Mouse (Mus musculus) forebrain, embryonic 10.5 days (tissue): ENCODE data around the gene Cacna1i. TPM values are rescaled to one million over a fixed set of nuclear protein-coding genes. Genes with fewer than 3 reads are reported as not detected.

Experiments used
- DNase-seq: peaks from one replicate; pipeline ENCODE4 v3.0.0-alpha.2; 2017; ENCODE audit warnings: low spot score; ENCODE audit errors: extremely low spot score
- H3K27ac ChIP-seq: fragments of 300-500 bp; sonication (generic); 2 replicates; pipeline ENCODE4 v1.5.1; 2016; ENCODE audit warnings: mild to moderate bottlenecking
- H3K27me3 ChIP-seq: fragments of 300-500 bp; sonication (generic); 2 replicates; pipeline ENCODE4 v1.6.1; 2016; ENCODE audit warnings: mild to moderate bottlenecking; ENCODE audit not compliant: poor library complexity, severe bottlenecking
- H3K36me3 ChIP-seq: fragments of 300-500 bp; sonication (generic); replicated peaks from 2 replicates; pipeline ENCODE4 v1.6.1; 2016; ENCODE audit warnings: mild to moderate bottlenecking, moderate library complexity
- H3K4me1 ChIP-seq: fragments of 300-500 bp; sonication (generic); 2 replicates; pipeline ENCODE4 v1.6.1; 2016
- H3K4me3 ChIP-seq: fragments of 300-500 bp; sonication (generic); 2 replicates; pipeline ENCODE4 v1.5.1; 2016; ENCODE audit warnings: mild to moderate bottlenecking, moderate library complexity
- H3K9me3 ChIP-seq: fragments of 300-500 bp; sonication (generic); 2 replicates; pipeline ENCODE4 v1.6.1; 2016; ENCODE audit warnings: mild to moderate bottlenecking, moderate library complexity
- WGBS: fragments of 180-500 bp; shearing (Covaris S2); methylation state at CpG from one replicate; pipeline ENCODE4 v1.1.7; 2016; 5-methylcytosine and 5-hydroxymethylcytosine counted together
- polyA plus RNA-seq: library from polyadenylated mRNA; unstranded; fragments of >200 nt; fragmentation: Nextera tagmentation; extraction: Ambion mirVana; gene quantifications from 2 replicates; pipeline ENCODE4 v1.2.1, GENCODE M21; 2016

The Cacna1i gene
- polyA plus RNA-seq, 1 experiment from 2014 or later = 0.04 TPM

- H3K27me3 ChIP-seq = peaks cover 16% of the 10 kb centered on the region
- peak overlapping the region; percentile 19; the same call in 1 of the 2 replicates for H3K4me3 ChIP-seq
- H3K9me3 ChIP-seq = no peaks in the 10 kb centered on the region
- peak overlapping the region; percentile 73 for H3K27ac ChIP-seq
- DNase-seq = peak; percentile 17
- no peaks in the 10 kb centered on the region for H3K36me3 ChIP-seq
- H3K4me1 ChIP-seq = peaks cover 48% of the 10 kb centered on the region
- WGBS = 65% methylated on average over 2 of the region's 2 CpGs
Observed at GRCm38 (mm10) chr15:80319315-80319714, 32.3 kb downstream of the Cacna1i start.

- no peak overlapping the region for H3K4me3 ChIP-seq
- no peaks in the 10 kb centered on the region for H3K36me3 ChIP-seq
- DNase-seq = no peak
- 93% methylated on average over 6 of the region's 6 CpGs for WGBS
- H3K4me1 ChIP-seq = peaks cover 43% of the 10 kb centered on the region
- H3K27ac ChIP-seq = no peak overlapping the region
- H3K9me3 ChIP-seq = no peaks in the 10 kb centered on the region
- H3K27me3 ChIP-seq = peaks cover 16% of the 10 kb centered on the region
Observed at GRCm38 (mm10) chr15:80319921-80320320, 32.9 kb downstream of the Cacna1i start.

GRCm38 (mm10) chr15:80325207-80325606, 38.2 kb downstream of the Cacna1i start:
- no peak for DNase-seq
- Histone ChIP-seq H3K9me3 (no peaks in the 10 kb centered on the region), H3K36me3 (no peaks in the 10 kb centered on the region), H3K4me3 (no peak overlapping the region), H3K27me3 (no peaks in the 10 kb centered on the region), H3K27ac (no peak overlapping the region), H3K4me1 (0 out of 2 replicates have a peak, but pooled peaks cover 13% of the 10 kb centered on the region)
- 73% methylated on average over 2 of the region's 2 CpGs for WGBS

GRCm38 (mm10) chr15:80325756-80326155, 38.7 kb downstream of the Cacna1i start:
- H3K4me1 ChIP-seq = 0 out of 2 replicates have a peak, but pooled peaks cover 11% of the 10 kb centered on the region
- WGBS = 84% methylated on average over 9 of the region's 9 CpGs
- H3K36me3 ChIP-seq = no peaks in the 10 kb centered on the region
- H3K27me3 ChIP-seq = no peaks in the 10 kb centered on the region
- H3K9me3 ChIP-seq = no peaks in the 10 kb centered on the region
- no peak for DNase-seq
- H3K27ac ChIP-seq = no peak overlapping the region
- H3K4me3 ChIP-seq = no peak overlapping the region

- Histone ChIP-seq H3K36me3 (no peaks in the 10 kb centered on the region), H3K4me3 (no peak overlapping the region), H3K9me3 (no peaks in the 10 kb centered on the region), H3K4me1 (0 out of 2 replicates have a peak, but pooled peaks cover 11% of the 10 kb centered on the region), H3K27ac (no peak overlapping the region), H3K27me3 (no peaks in the 10 kb centered on the region)
- no peak for DNase-seq
- WGBS = 88% methylated on average over 4 of the region's 4 CpGs
Observed at GRCm38 (mm10) chr15:80326947-80327346, 39.9 kb downstream of the Cacna1i start.

GRCm38 (mm10) chr15:80327743-80328540, 40.9 kb downstream of the Cacna1i start:
- no peaks in the 10 kb centered on the region for H3K27me3 ChIP-seq
- H3K36me3 ChIP-seq = no peaks in the 10 kb centered on the region
- WGBS = 94% methylated on average over 13 of the region's 13 CpGs
- H3K4me3 ChIP-seq = no peak overlapping the region
- DNase-seq = no peak
- H3K9me3 ChIP-seq = no peaks in the 10 kb centered on the region
- 0 out of 2 replicates have a peak, but pooled peaks cover 6% of the 10 kb centered on the region for H3K4me1 ChIP-seq
- H3K27ac ChIP-seq = no peak overlapping the region

GRCm38 (mm10) chr15:80330276-80330675, 43.2 kb downstream of the Cacna1i start:
- H3K4me1 ChIP-seq = 0 out of 2 replicates have a peak, but pooled peaks cover 3% of the 10 kb centered on the region
- H3K27ac ChIP-seq = no peak overlapping the region
- no peak for DNase-seq
- H3K36me3 ChIP-seq = no peaks in the 10 kb centered on the region
- no peak overlapping the region for H3K4me3 ChIP-seq
- H3K27me3 ChIP-seq = no peaks in the 10 kb centered on the region
- 65% methylated on average over 3 of the region's 3 CpGs for WGBS
- H3K9me3 ChIP-seq = no peaks in the 10 kb centered on the region

GRCm38 (mm10) chr15:80334766-80335165, 47.7 kb downstream of the Cacna1i start:
- Histone ChIP-seq H3K27ac (no peak overlapping the region), H3K9me3 (no peaks in the 10 kb centered on the region), H3K36me3 (no peaks in the 10 kb centered on the region), H3K4me3 (no peak overlapping the region), H3K4me1 (0 out of 2 replicates have a peak, but pooled peaks cover 3% of the 10 kb centered on the region), H3K27me3 (no peaks in the 10 kb centered on the region)
- no peak for DNase-seq
- WGBS = 84% methylated on average over 10 of the region's 10 CpGs

- Histone ChIP-seq H3K9me3 (no peaks in the 10 kb centered on the region), H3K4me1 (0 out of 2 replicates have a peak, but pooled peaks cover 2% of the 10 kb centered on the region), H3K27ac (no peak overlapping the region), H3K4me3 (no peak overlapping the region), H3K36me3 (no peaks in the 10 kb centered on the region), H3K27me3 (no peaks in the 10 kb centered on the region)
- WGBS = 77% methylated on average over 7 of the region's 7 CpGs
- no peak for DNase-seq
Observed at GRCm38 (mm10) chr15:80335196-80335595, 48.2 kb downstream of the Cacna1i start.

- H3K36me3 ChIP-seq = no peaks in the 10 kb centered on the region
- peak; percentile 37 for DNase-seq
- H3K4me1 ChIP-seq = peaks cover 9% of the 10 kb centered on the region
- no peak overlapping the region for H3K27ac ChIP-seq
- WGBS = 83% methylated on average over 2 of the region's 2 CpGs
- H3K9me3 ChIP-seq = no peaks in the 10 kb centered on the region
- no peak overlapping the region for H3K4me3 ChIP-seq
- no peaks in the 10 kb centered on the region; the same call in 1 of the 2 replicates for H3K27me3 ChIP-seq
Observed at GRCm38 (mm10) chr15:80340348-80340747, 53.3 kb downstream of the Cacna1i start.

- Histone ChIP-seq H3K4me3 (no peak overlapping the region), H3K36me3 (no peaks in the 10 kb centered on the region), H3K27ac (no peak overlapping the region), H3K27me3 (no peaks in the 10 kb centered on the region; the same call in 1 of the 2 replicates), H3K4me1 (peaks cover 9% of the 10 kb centered on the region), H3K9me3 (no peaks in the 10 kb centered on the region)
- no peak for DNase-seq
- 85% methylated on average over 4 of the region's 4 CpGs for WGBS
Observed at GRCm38 (mm10) chr15:80342394-80342793, 55.4 kb downstream of the Cacna1i start.

- Histone ChIP-seq H3K36me3 (no peaks in the 10 kb centered on the region), H3K27ac (peak overlapping the region; percentile 31; the same call in 1 of the 2 replicates), H3K4me3 (no peak overlapping the region), H3K27me3 (no peaks in the 10 kb centered on the region; the same call in 1 of the 2 replicates), H3K9me3 (no peaks in the 10 kb centered on the region), H3K4me1 (peaks cover 9% of the 10 kb centered on the region)
- no peak for DNase-seq
- 42% methylated on average over 10 of the region's 10 CpGs for WGBS
Observed at GRCm38 (mm10) chr15:80343031-80343430, 56.0 kb downstream of the Cacna1i start.

- WGBS = 94% methylated on average over 5 of the region's 5 CpGs
- Histone ChIP-seq H3K4me3 (no peak overlapping the region), H3K4me1 (peaks cover 9% of the 10 kb centered on the region), H3K27me3 (no peaks in the 10 kb centered on the region; the same call in 1 of the 2 replicates), H3K27ac (no peak overlapping the region), H3K36me3 (no peaks in the 10 kb centered on the region), H3K9me3 (no peaks in the 10 kb centered on the region)
- no peak for DNase-seq
Observed at GRCm38 (mm10) chr15:80343731-80344130, 56.7 kb downstream of the Cacna1i start.
